Mouse (Mus musculus) ES-E14 (cell line): ENCODE measurements around the gene Eya2.

Experiments used
- HCFC1 ChIP-seq: IDR thresholded peaks from 2 replicates; pipeline ENCODE4 v1.6.1; 2012; ENCODE audit warnings: low read length, inconsistent platforms, borderline replicate concordance; ENCODE audit not compliant: insufficient read depth
- MAFK ChIP-seq: IDR thresholded peaks from 2 replicates; pipeline ENCODE4 v1.6.1; 2014; ENCODE audit warnings: mild to moderate bottlenecking, low read depth, low read length, inconsistent platforms; ENCODE audit not compliant: insufficient read depth
- ZC3H11A ChIP-seq: IDR thresholded peaks from 2 replicates; pipeline ENCODE4 v1.6.1; 2012; ENCODE audit warnings: low read depth, mild to moderate bottlenecking, inconsistent platforms, low read length, borderline replicate concordance
- ZNF384 ChIP-seq: IDR thresholded peaks from 2 replicates; pipeline ENCODE4 v1.6.1; 2012; ENCODE audit warnings: low read depth, low read length, inconsistent platforms

DNA sequence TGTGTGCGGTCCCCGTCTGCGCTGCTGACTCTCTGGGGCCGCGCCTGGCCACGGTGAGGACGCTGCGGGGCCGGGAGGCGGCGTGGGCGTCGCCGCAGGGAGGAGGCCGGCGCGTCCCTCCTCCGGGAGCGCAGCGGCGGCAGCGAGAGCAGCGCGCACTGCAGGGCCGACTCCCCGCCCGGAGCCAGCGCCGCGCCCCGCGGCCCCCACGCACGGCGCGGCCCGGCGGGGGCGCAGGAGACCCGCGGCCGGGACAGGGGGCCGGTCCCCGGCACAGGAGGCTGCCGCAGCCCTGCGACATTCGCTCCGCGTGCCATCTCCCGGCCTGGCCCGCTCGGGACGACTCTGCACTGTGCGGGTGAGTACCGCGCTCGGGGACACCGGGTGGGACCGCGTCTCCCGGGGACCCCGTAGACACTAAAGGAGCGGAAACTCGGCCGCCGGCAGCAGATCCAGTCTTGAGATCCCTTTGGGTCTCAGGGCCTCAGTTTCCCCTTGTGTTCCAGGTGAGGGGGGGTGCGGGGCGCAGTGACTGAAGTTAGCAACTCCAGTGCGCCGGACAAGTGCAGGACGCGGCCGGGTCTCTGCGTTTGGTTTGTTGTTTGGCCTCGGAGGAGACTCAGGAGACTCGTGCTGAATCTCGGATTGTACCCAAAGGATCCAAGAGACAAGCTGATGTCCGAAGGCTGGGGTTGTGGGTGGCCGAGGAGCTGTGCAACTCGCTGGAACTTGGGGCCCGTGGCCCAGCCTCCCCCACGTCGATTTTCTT, at the start of gene Eya2:
- no peak for TF ChIP-seq MAFK
- no peak for TF ChIP-seq HCFC1
- TF ChIP-seq ZNF384 = no peak
- no peak for TF ChIP-seq ZC3H11A
